Mouse (Mus musculus) bone marrow, adult 2 months (tissue): ENCODE results near the gene Pax4.

Experiments
- CTCF ChIP-seq: fragments of 200-500 bp; IDR thresholded peaks from 2 replicates; pipeline ENCODE4 v1.5.1; 2011; ENCODE audit warnings: low read length, control low read depth; ENCODE audit not compliant: control insufficient read depth, insufficient read depth
- POLR2A ChIP-seq: fragments of 200-500 bp; IDR thresholded peaks from 2 replicates; pipeline ENCODE4 v1.6.1; 2011; ENCODE audit warnings: low read depth, mild to moderate bottlenecking, control low read depth, low read length, borderline replicate concordance; ENCODE audit not compliant: control insufficient read depth

DNA sequence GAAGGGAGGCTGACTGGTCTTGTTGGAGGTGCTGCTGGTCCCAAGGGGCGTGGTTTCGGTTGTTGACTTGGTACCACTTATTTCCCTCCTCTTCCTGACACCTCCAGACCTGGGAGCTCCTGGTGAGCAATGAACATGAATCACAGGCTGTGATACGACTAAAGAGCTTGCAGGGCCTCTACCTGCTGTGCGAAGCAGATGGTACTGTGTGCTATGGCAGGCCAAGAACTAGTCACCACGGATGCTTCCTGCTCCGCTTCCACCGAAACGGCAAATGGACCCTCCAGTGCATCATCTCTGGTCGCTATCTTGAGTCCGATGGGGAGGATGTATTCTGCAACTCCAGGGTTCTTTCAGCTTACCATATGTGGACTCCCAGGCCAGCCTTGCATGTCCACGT is 19.3 kb downstream of the Pax4 start:
- TF ChIP-seq POLR2A (no peak), CTCF (no peak)
